Mouse (Mus musculus) kidney, postnatal 25 days (tissue): Measurements from ENCODE around the gene Ntn5.
"Not testable (repeated sequence)": the region's sequence is repeated elsewhere in the genome, so short reads cannot be mapped to it uniquely, and the experiment has no call there.

Source experiments
- DNase-seq, 2 experiments: peaks; one replicate each; pipeline ENCODE4 v3.0.0; 2021; ENCODE audit warnings: mixed read lengths in 2 of 2

Gene Ntn5

GRCm38 (mm10) chr7:45660746-45661478, 22.9 kb upstream of the Ntn5 start:
- DNase-seq, result no peak

- not testable (repeated sequence) for DNase-seq
Measured at GRCm38 (mm10) chr7:45661702-45662101, 22.1 kb upstream of the Ntn5 start.

- DNase-seq, result no peak
Measured at GRCm38 (mm10) chr7:45665303-45666138, 18.3 kb upstream of the Ntn5 start.

GRCm38 (mm10) chr7:45666161-45666560, 17.7 kb upstream of the Ntn5 start, which contains the start of gene Fut2:
Fut2 (minus strand) TSS chr7:45666394.
- no peak for DNase-seq

GRCm38 (mm10) chr7:45667761-45668160, 16.1 kb upstream of the Ntn5 start:
- DNase-seq, result no peak

- no peak for DNase-seq
Measured at GRCm38 (mm10) chr7:45668921-45669320, 14.9 kb upstream of the Ntn5 start.

- DNase-seq, result no peak
Measured at GRCm38 (mm10) chr7:45677627-45678295, 6.1 kb upstream of the Ntn5 start.

GRCm38 (mm10) chr7:45678513-45678912, 5.3 kb upstream of the Ntn5 start:
- DNase-seq, result no peak

- DNase-seq, result peak; percentile 35 to 74
Measured at GRCm38 (mm10) chr7:45679966-45680621, 3.7 kb upstream of the Ntn5 start.

- no peak for DNase-seq
Measured at GRCm38 (mm10) chr7:45681046-45681736, 2.6 kb upstream of the Ntn5 start.

- DNase-seq, result peak; percentile 91 to 93
Measured at GRCm38 (mm10) chr7:45682144-45683126, 1.4 kb upstream of the Ntn5 start.

GRCm38 (mm10) chr7:45685811-45686210, 2.0 kb downstream of the Ntn5 start:
- DNase-seq, result no peak

- DNase-seq, result peak in 1 of 2 experiments; percentile 33
Measured at GRCm38 (mm10) chr7:45686841-45687240, 3.0 kb downstream of the Ntn5 start.

GRCm38 (mm10) chr7:45689099-45689498, 5.3 kb downstream of the Ntn5 start:
- no peak for DNase-seq

- no peak for DNase-seq
Measured at GRCm38 (mm10) chr7:45689800-45690199, 6.0 kb downstream of the Ntn5 start.

- no peak for DNase-seq
Measured at GRCm38 (mm10) chr7:45692364-45692763, 8.5 kb downstream of the Ntn5 start.

- DNase-seq, result no peak
Measured at GRCm38 (mm10) chr7:45693921-45694591, 10.2 kb downstream of the Ntn5 start, which contains the start of gene Sec1. Sec1 (minus strand) TSS chr7:45694402.

GRCm38 (mm10) chr7:45695098-45695497, 11.3 kb downstream of the Ntn5 start:
- DNase-seq, result no peak

- no peak for DNase-seq
Measured at GRCm38 (mm10) chr7:45697894-45698293, 14.1 kb downstream of the Ntn5 start.

GRCm38 (mm10) chr7:45699523-45700141, 15.8 kb downstream of the Ntn5 start, which contains the start of gene Car11:
Car11 (plus strand) TSS chr7:45699843.
- peak in 1 of 2 experiments; percentile 49 for DNase-seq
